Mouse (Mus musculus): ENCODE results near the gene Spint2.

DNA sequence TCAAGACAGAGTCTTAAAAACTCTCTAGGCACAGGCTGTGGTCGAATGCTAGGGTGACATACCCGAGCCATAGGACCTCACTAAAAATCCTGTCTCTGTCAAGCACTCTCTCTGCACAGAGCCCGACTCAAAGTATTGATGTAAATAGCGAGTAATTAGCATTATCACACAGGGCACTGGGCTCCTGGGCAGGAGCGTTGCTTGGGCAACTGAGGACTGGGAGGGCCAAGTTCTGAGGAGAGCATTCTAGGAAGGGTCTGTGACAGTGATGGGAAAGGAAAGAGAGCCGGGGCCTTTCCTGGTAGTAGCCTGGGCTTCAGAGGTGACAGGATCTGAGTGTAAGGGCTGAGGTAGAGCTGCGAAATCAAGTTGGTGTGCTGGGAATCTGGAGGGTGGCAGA is 24.4 kb upstream of the Spint2 start:
- TF ChIP-seq CTCF (IDR thresholded peaks at IDR 0.05; ENCODE audit: low read depth): no peak
- no peak for TF ChIP-seq EP300 (IDR thresholded peaks at IDR 0.05; ENCODE audit: low read depth)
